Mouse (Mus musculus) liver, adult 10 weeks (tissue): ENCODE data around the gene Gm13289. TPM values are rescaled to one million over a fixed set of nuclear protein-coding genes. Genes with fewer than 3 reads are reported as not detected.

Source experiments
- polyA plus RNA-seq: library from polyadenylated mRNA; stranded (reverse); fragments of 350-450 nt; fragmentation: Illumina TruSeq; extraction: RNeasy Lipid Tissue Mini Kit (QIAGEN cat#74804); gene quantifications from one replicate; pipeline ENCODE4 v1.2.3, GENCODE M21; 2014; ENCODE audit warnings: low read depth, low replicate concordance

Gene Gm13289
- polyA plus RNA-seq = not detected

GRCm38 (mm10) chr4:88776622-88777021 is at the start of gene Gm13289:
TSS of gene Gm13289 (plus strand) at chr4:88776922.

GRCm38 (mm10) chr4:88754818-88755340 is 21.8 kb upstream of the Gm13289 start, which contains the start of gene Gm13271:
TSS of gene Gm13271 (plus strand) at chr4:88754868.

DNA sequence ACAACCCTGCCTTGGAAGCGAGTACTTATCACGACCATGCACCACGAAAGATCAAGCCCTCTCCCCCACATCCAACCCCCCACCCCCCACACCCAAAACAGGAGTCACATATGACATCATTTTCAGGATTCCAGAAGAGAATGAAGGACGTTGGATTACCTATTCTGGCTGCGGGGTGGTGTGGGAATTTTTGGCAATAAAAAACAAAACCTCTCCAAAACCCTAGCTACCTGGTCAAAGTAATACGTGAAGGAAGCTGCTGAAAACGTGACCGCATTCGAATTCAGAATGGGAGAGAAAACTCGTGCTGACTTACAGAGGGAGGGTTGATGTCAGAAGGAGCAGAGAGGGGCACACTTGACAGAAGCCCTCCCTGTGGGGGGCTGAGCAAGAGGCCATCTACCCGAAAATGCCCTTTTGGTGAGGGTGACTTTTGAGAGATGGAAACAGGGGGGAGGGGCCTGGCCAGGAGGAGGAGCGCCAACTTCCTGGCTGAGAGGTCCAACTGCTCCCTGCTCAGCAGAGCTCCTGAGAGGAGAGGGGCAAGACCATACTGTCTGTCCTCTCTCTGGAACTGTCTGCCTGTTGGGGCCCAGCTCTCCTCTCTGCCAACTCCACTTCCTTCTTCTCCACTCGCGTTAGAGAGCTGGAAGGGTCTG is 17.0 kb upstream of the Gm13289 start, which contains the start of gene Gm13283:
Gm13283 (plus strand) TSS at position 510 of the 659 bp plus-strand sequence.

GRCm38 (mm10) chr4:88773534-88773933 is 3.2 kb upstream of the Gm13289 start, which contains the start of gene Gm13290:
TSS of gene Gm13290 (plus strand) at chr4:88773834.

GRCm38 (mm10) chr4:88779550-88779949 is 2.8 kb downstream of the Gm13289 start, which contains the start of gene Gm13272:
TSS of gene Gm13272 (plus strand) at chr4:88779850.

DNA sequence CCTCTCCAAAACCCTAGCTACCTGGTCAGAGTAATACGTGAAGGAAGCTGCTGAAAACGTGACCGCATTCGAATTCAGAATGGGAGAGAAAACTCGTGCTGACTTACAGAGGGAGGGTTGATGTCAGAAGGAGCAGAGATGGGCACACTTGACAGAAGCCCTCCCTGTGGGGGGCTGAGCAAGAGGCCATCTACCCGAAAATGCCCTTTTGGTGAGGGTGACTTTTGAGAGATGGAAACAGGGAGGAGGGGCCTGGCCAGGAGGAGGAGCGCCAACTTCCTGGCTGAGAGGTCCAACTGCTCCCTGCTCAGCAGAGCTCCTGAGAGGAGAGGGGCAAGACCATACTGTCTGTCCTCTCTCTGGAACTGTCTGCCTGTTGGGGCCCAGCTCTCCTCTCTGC is 5.1 kb downstream of the Gm13289 start, which contains the start of gene Ifnz:
Ifnz (plus strand) TSS at position 301 of the 400 bp plus-strand sequence.

GRCm38 (mm10) chr4:88785409-88785808 is 8.7 kb downstream of the Gm13289 start, which contains the start of gene Gm13276:
TSS of gene Gm13276 (plus strand) at chr4:88785709.

GRCm38 (mm10) chr4:88788402-88788801 is 11.7 kb downstream of the Gm13289 start, which contains the start of gene Gm13277:
TSS of gene Gm13277 (plus strand) at chr4:88788632.

GRCm38 (mm10) chr4:88791250-88791649 is 14.5 kb downstream of the Gm13289 start, which contains the start of gene Gm13278:
TSS of gene Gm13278 (plus strand) at chr4:88791550.

GRCm38 (mm10) chr4:88793936-88794675 is 17.4 kb downstream of the Gm13289 start, which contains the start of gene Gm13275:
TSS of gene Gm13275 (plus strand) at chr4:88794487.

DNA sequence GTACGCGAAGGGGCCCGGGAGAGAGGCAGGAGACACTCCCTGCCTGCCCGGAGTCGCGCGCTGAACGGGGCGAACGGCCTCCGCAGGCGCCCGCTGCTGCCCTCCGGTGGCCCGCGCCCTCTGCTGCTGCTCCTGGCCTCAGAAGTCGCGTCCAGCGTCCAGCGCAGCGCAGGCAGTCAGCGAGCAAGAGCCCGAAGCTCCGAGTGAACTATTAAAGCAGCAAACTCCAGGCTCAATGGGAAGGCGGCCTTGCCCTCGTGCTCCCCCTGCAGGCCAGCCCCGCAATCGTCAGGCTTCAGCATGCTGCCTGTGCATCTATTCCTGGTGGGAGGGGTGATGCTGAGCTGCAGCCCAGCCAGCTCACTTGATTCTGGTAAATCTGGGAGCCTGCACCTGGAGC is 20.4 kb downstream of the Gm13289 start, which contains the start of gene Gm13279:
Gm13279 (plus strand) TSS at position 301 of the 400 bp plus-strand sequence.

DNA sequence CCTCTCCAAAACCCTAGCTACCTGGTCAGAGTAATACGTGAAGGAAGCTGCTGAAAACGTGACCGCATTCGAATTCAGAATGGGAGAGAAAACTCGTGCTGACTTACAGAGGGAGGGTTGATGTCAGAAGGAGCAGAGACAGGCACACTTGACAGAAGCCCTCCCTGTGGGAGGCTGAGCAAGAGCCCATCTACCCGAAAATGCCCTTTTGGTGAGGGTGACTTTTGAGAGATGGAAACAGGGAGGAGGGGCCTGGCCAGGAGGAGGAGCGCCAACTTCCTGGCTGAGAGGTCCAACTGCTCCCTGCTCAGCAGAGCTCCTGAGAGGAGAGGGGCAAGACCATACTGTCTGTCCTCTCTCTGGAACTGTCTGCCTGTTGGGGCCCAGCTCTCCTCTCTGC is 22.6 kb downstream of the Gm13289 start, which contains the start of gene Gm13285:
Gm13285 (plus strand) TSS at position 301 of the 400 bp plus-strand sequence.

DNA sequence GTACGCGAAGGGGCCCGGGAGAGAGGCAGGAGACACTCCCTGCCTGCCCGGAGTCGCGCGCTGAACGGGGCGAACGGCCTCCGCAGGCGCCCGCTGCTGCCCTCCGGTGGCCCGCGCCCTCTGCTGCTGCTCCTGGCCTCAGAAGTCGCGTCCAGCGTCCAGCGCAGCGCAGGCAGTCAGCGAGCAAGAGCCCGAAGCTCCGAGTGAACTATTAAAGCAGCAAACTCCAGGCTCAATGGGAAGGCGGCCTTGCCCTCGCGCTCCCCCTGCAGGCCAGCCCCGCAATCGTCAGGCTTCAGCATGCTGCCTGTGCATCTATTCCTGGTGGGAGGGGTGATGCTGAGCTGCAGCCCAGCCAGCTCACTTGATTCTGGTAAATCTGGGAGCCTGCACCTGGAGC is 26.2 kb downstream of the Gm13289 start, which contains the start of gene Gm13287:
Gm13287 (plus strand) TSS at position 301 of the 400 bp plus-strand sequence.

DNA sequence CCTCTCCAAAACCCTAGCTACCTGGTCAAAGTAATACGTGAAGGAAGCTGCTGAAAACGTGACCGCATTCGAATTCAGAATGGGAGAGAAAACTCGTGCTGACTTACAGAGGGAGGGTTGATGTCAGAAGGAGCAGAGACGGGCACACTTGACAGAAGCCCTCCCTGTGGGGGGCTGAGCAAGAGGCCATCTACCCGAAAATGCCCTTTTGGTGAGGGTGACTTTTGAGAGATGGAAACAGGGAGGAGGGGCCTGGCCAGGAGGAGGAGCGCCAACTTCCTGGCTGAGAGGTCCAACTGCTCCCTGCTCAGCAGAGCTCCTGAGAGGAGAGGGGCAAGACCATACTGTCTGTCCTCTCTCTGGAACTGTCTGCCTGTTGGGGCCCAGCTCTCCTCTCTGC is 28.5 kb downstream of the Gm13289 start, which contains the start of gene Gm13288:
Gm13288 (plus strand) TSS at position 301 of the 400 bp plus-strand sequence.

DNA sequence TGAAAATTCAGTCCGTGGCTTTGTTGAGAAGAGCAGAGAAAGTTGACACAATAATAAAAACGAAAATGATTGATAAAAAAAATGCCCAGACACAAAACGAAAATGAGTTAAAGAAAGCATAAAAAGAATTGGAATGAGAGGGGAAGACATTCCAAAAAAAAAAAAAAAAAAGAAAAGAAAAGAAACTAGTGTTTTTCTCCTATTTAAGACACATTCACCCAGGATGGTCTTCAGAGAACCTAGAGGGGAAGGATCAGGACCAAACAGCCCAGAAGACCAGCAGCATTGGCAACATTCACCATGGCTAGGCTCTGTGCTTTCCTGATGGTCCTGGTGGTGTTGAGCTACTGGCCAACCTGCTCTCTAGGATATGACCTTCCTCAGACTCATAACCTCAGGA is 39.2 kb downstream of the Gm13289 start, which contains the start of gene Ifna7:
Ifna7 (plus strand) TSS at position 301 of the 400 bp plus-strand sequence.

GRCm38 (mm10) chr4:88819659-88820058 is 42.9 kb downstream of the Gm13289 start, which contains the start of gene Ifna11:
TSS of gene Ifna11 (plus strand) at chr4:88819959.

Other genes starting within 250 kb of the Gm13289 start
- gene Ifna15, start 218.7 kb upstream of the Gm13289 start, polyA plus RNA-seq = not detected
- gene Ifna14, start 205.1 kb upstream of the Gm13289 start, polyA plus RNA-seq = not detected
- gene Ifna9, start 184.5 kb upstream of the Gm13289 start, polyA plus RNA-seq = not detected
- gene Ifna12, start 173.5 kb upstream of the Gm13289 start, polyA plus RNA-seq = not detected
- gene C87499, start 142.5 kb upstream of the Gm13289 start, polyA plus RNA-seq = not detected
- gene Ifna13, start 132.5 kb upstream of the Gm13289 start, polyA plus RNA-seq = not detected
- not detected for gene Ifna16, start 100.0 kb upstream of the Gm13289 start, polyA plus RNA-seq
- not detected for gene Ifna2, start 93.0 kb upstream of the Gm13289 start, polyA plus RNA-seq
- not detected for gene Ifnab, start 85.6 kb upstream of the Gm13289 start, polyA plus RNA-seq
- not detected for gene Gm26566, start 55.1 kb upstream of the Gm13289 start, polyA plus RNA-seq
- gene Klhl9, start 54.5 kb upstream of the Gm13289 start, polyA plus RNA-seq = 58.1 TPM
- gene Gm13271, start 22.1 kb upstream of the Gm13289 start, polyA plus RNA-seq = not detected
- not detected for gene Gm13283, start 16.8 kb upstream of the Gm13289 start, polyA plus RNA-seq
- not detected for gene Gm13290, start 3.1 kb upstream of the Gm13289 start, polyA plus RNA-seq
- gene Gm13272, start 2.9 kb downstream of the Gm13289 start, polyA plus RNA-seq = not detected
- not detected for gene Ifnz, start 5.2 kb downstream of the Gm13289 start, polyA plus RNA-seq
- not detected for gene Gm13276, start 8.8 kb downstream of the Gm13289 start, polyA plus RNA-seq
- not detected for gene Gm13277, start 11.7 kb downstream of the Gm13289 start, polyA plus RNA-seq
- not detected for gene Gm13278, start 14.6 kb downstream of the Gm13289 start, polyA plus RNA-seq
- gene Gm13275, start 17.6 kb downstream of the Gm13289 start, polyA plus RNA-seq = not detected
- gene Gm13279, start 20.5 kb downstream of the Gm13289 start, polyA plus RNA-seq = not detected
- gene Gm13285, start 22.7 kb downstream of the Gm13289 start, polyA plus RNA-seq = not detected
- gene Gm13287, start 26.3 kb downstream of the Gm13289 start, polyA plus RNA-seq = not detected
- not detected for gene Gm13288, start 28.6 kb downstream of the Gm13289 start, polyA plus RNA-seq
- not detected for gene Ifna7, start 39.3 kb downstream of the Gm13289 start, polyA plus RNA-seq
- not detected for gene Ifna11, start 43.0 kb downstream of the Gm13289 start, polyA plus RNA-seq
- not detected for gene Ifna6, start 50.5 kb downstream of the Gm13289 start, polyA plus RNA-seq
- gene Ifna5, start 58.6 kb downstream of the Gm13289 start, polyA plus RNA-seq = not detected
- not detected for gene Ifna4, start 64.9 kb downstream of the Gm13289 start, polyA plus RNA-seq
- gene Ifna1, start 73.2 kb downstream of the Gm13289 start, polyA plus RNA-seq = not detected
- not detected for gene Ifne, start 103.3 kb downstream of the Gm13289 start, polyA plus RNA-seq